Mouse (Mus musculus) gastrocnemius, postnatal 25 days (tissue): Measurements from ENCODE around the gene Vps18. TPM values are rescaled to one million over a fixed set of nuclear protein-coding genes. Genes with fewer than 3 reads are reported as not detected.

Experiments used
- total RNA-seq, 2 experiments: library from RNA; stranded (reverse); gene quantifications; 1 replicate in 1 of 2; 2 replicates in 1 of 2; pipeline ENCODE4 v1.2.3; 2021

Gene Vps18
- total RNA-seq, 2 experiments from 2014 or later, result 7.8 to 8.1 TPM

Other genes with a start within 250 kb of the Vps18 start
- gene Knl1, start 241.6 kb upstream of the Vps18 start, total RNA-seq, result under 1 TPM; 0.28 to 0.88 TPM
- gene Rad51, start 175.9 kb upstream of the Vps18 start, total RNA-seq, result 1 to 10 TPM in 1 of 2 experiments, under 1 TPM in 1; 0.78 to 1.2 TPM
- 1 to 10 TPM; 5.7 to 9.2 TPM for gene Rmdn3, start 131.7 kb upstream of the Vps18 start, total RNA-seq
- gene Gchfr, start 121.0 kb upstream of the Vps18 start, total RNA-seq, result not detected
- not detected for gene Gm14137, start 114.2 kb upstream of the Vps18 start, total RNA-seq
- 10 to 100 TPM; 10.5 to 11.7 TPM for gene Zfyve19, start 80.1 kb upstream of the Vps18 start, total RNA-seq
- gene Dnajc17, start 79.9 kb upstream of the Vps18 start, total RNA-seq, result 1 to 10 TPM; 6.4 to 7.1 TPM
- not detected for gene Ppp1r14d, start 58.8 kb upstream of the Vps18 start, total RNA-seq
- under 1 TPM in 1 of 2 experiments, not detected in 1; 0.10 TPM for gene Spint1, start 51.4 kb upstream of the Vps18 start, total RNA-seq
- not detected for gene Rhov, start 17.5 kb upstream of the Vps18 start, total RNA-seq
- gene Dll4, start 37.0 kb downstream of the Vps18 start, total RNA-seq, result 1 to 10 TPM; 3.2 to 4.5 TPM
- gene Chac1, start 62.5 kb downstream of the Vps18 start, total RNA-seq, result 10 to 100 TPM; 14.2 to 69.5 TPM
- 10 to 100 TPM in 1 of 2 experiments, 1 to 10 TPM in 1; 9.5 to 12.5 TPM for gene Ino80, start 188.9 kb downstream of the Vps18 start, total RNA-seq